Mouse (Mus musculus) forebrain, embryonic 16.5 days (tissue): ENCODE results near the gene Gna12. TPM values are rescaled to one million over a fixed set of nuclear protein-coding genes. Genes with fewer than 3 reads are reported as not detected.
A peak's percentile ranks its signal among the peaks of the same experiment; 100 is the strongest.

Experiments
- ATAC-seq: fragments of 200-750 bp; cut with Nextera tagmentation; 2 replicates; pipeline ENCODE4 v1.8.0; 2017; ENCODE audit warnings: mild to moderate bottlenecking, moderate library complexity
- H3K27ac ChIP-seq: fragments of 300-500 bp; sonication (generic); 2 replicates; pipeline ENCODE4 v1.5.1; 2014; ENCODE audit warnings: low read length, control low read depth
- H3K27me3 ChIP-seq: fragments of 300-500 bp; sonication (generic); replicated peaks from 2 replicates; pipeline ENCODE4 v1.6.1; 2014; ENCODE audit warnings: low read length; ENCODE audit not compliant: control insufficient read depth, insufficient read depth
- H3K36me3 ChIP-seq: fragments of 300-500 bp; sonication (generic); 2 replicates; pipeline ENCODE4 v1.6.1; 2014; ENCODE audit not compliant: control insufficient read depth, insufficient read depth
- H3K4me1 ChIP-seq: fragments of 300-500 bp; sonication (generic); replicated peaks from 2 replicates; pipeline ENCODE4 v1.6.1; 2014; ENCODE audit warnings: low read length; ENCODE audit not compliant: control insufficient read depth, insufficient read depth
- H3K4me2 ChIP-seq: fragments of 300-500 bp; sonication (generic); 2 replicates; pipeline ENCODE4 v1.6.1; 2014; ENCODE audit warnings: mild to moderate bottlenecking, low read length, control low read depth
- H3K4me3 ChIP-seq: fragments of 300-500 bp; sonication (generic); replicated peaks from 2 replicates; pipeline ENCODE4 v1.5.1; 2014; ENCODE audit warnings: mild to moderate bottlenecking, low read length, control low read depth
- H3K9ac ChIP-seq: fragments of 300-500 bp; sonication (generic); replicated peaks from 2 replicates; pipeline ENCODE4 v1.6.1; 2014; ENCODE audit warnings: low read depth, low read length, control low read depth
- H3K9me3 ChIP-seq: fragments of 300-500 bp; sonication (generic); 2 replicates; pipeline ENCODE4 v1.6.1; 2016; ENCODE audit warnings: low read length; ENCODE audit not compliant: control insufficient read depth
- WGBS: fragments of 180-500 bp; shearing (Covaris S2); extraction: QIAGEN DNeasy Blood & Tissue Kit; methylation state at CpG from one replicate; pipeline ENCODE4 v1.1.7; 2014; 5-methylcytosine and 5-hydroxymethylcytosine counted together
- polyA plus RNA-seq: library from polyadenylated mRNA; unstranded; fragments of >200 nt; fragmentation: Nextera tagmentation; extraction: Ambion mirVana; gene quantifications from 2 replicates; pipeline ENCODE4 v1.2.1, GENCODE M21; 2015

Gene Gna12
- polyA plus RNA-seq, 1 experiment from 2014 or later: 13.5 TPM

DNA sequence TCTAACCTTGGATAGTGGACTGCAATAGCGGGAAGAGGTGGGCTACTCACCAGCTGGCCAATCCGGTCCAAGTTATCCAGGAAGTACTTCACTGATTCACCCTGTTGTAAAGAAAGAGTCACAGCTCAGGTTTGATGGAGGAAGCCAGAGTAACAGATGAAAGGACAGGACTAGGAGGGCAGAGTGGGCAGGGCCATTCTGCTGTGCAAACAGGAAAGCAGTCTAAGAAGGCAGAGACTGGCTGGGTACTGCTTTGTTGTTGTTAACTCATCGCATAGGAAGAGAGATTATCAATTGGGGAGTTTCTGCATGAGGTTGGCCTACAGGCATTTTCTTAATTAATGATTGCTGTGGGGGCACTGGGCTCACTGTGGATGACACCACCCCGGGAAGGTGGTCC, 67.7 kb downstream of the Gna12 start:
- WGBS: 89% methylated on average over 4 of the region's 4 CpGs
- H3K36me3 ChIP-seq: peaks cover 16% of the 10 kb centered on the region; the same call in 1 of the 2 replicates
- no peak overlapping the region for H3K27ac ChIP-seq

DNA sequence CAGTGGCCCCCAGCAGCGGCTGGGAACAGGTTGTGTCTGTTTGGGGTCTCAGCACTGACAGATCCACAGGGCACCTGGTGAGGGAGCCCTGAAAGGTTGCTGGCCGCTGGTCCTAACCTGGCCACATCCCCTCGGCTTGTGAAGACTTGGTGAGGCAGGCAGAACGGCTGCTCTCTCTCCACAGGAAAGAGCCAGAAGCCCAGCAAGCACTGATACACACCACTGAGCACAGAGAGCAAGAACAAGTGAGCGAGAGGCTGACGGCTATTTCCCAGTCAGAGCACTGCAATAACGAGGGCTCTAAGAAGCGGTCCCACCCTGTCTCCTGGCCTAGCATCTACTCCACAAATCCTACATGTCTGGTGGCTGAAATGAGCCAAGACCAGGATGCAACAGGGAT, 71.4 kb downstream of the Gna12 start:
- no peak for ATAC-seq
- no peak overlapping the region for H3K9ac ChIP-seq
- no peak overlapping the region for H3K27ac ChIP-seq
- 81% methylated on average over 8 of the region's 8 CpGs for WGBS
- no peak overlapping the region for H3K4me2 ChIP-seq
- H3K4me3 ChIP-seq: no peak overlapping the region
- no peaks in the 10 kb centered on the region for H3K9me3 ChIP-seq
- H3K27me3 ChIP-seq: no peaks in the 10 kb centered on the region
- peaks cover 16% of the 10 kb centered on the region; the same call in 1 of the 2 replicates for H3K36me3 ChIP-seq
- H3K4me1 ChIP-seq: no peaks in the 10 kb centered on the region

More for the DNA sequence above, 67.7 kb downstream of the Gna12 start:
- peaks cover 1% of the 10 kb centered on the region for H3K4me1 ChIP-seq
- no peaks in the 10 kb centered on the region for H3K9me3 ChIP-seq
- H3K4me2 ChIP-seq: no peak overlapping the region
- H3K9ac ChIP-seq: no peak overlapping the region
- no peak overlapping the region for H3K4me3 ChIP-seq
- no peaks in the 10 kb centered on the region for H3K27me3 ChIP-seq
- no peak for ATAC-seq

- 44% methylated on average over 5 of the region's 5 CpGs for WGBS
- H3K4me3 ChIP-seq: no peak overlapping the region
- no peak overlapping the region for H3K4me2 ChIP-seq
- H3K4me1 ChIP-seq: peaks cover 9% of the 10 kb centered on the region; the same call in 1 of the 2 replicates
- H3K9me3 ChIP-seq: no peaks in the 10 kb centered on the region
- H3K27ac ChIP-seq: no peak overlapping the region
- no peaks in the 10 kb centered on the region for H3K27me3 ChIP-seq
- no peaks in the 10 kb centered on the region for H3K36me3 ChIP-seq
- no peak for ATAC-seq
- H3K9ac ChIP-seq: no peak overlapping the region
These were observed 77.0 kb downstream of the Gna12 start for GRCm38 (mm10) chr5:140753223-140753622.

GRCm38 (mm10) chr5:140752639-140753038, 77.6 kb downstream of the Gna12 start:
- Histone ChIP-seq H3K4me1 (peaks cover 9% of the 10 kb centered on the region; the same call in 1 of the 2 replicates), H3K9me3 (no peaks in the 10 kb centered on the region), H3K9ac (no peak overlapping the region), H3K27me3 (no peaks in the 10 kb centered on the region), H3K4me3 (no peak overlapping the region), H3K27ac (no peak overlapping the region), H3K4me2 (no peak overlapping the region), H3K36me3 (no peaks in the 10 kb centered on the region)
- WGBS: 97% methylated on average over 3 of the region's 3 CpGs
- no peak for ATAC-seq

DNA sequence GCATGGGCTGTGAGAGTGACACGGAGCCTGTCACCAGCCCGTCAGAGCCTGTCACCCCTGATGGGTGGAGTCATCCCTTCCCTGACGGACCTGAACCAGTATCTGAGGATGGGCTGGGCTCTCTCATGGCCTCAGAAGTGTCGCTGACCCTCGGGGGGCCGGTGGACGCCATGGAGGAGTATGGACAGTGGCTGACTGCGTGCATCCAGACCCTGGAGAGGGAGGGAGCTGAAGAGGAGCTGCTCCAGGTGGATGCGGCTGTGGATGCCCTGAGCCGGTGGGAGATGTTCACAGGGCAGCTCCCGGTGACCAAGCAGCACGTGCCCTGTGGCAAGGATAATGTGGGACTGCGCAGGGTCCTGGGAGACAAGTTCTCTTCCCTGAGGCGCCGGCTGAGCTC, 78.2 kb downstream of the Gna12 start:
- H3K36me3 ChIP-seq: no peaks in the 10 kb centered on the region
- H3K4me3 ChIP-seq: no peak overlapping the region
- 94% methylated on average over 15 of the region's 15 CpGs for WGBS
- no peak for ATAC-seq
- H3K9ac ChIP-seq: no peak overlapping the region
- H3K27ac ChIP-seq: no peak overlapping the region
- no peak overlapping the region for H3K4me2 ChIP-seq
- peaks cover 9% of the 10 kb centered on the region; the same call in 1 of the 2 replicates for H3K4me1 ChIP-seq
- no peaks in the 10 kb centered on the region for H3K9me3 ChIP-seq
- no peaks in the 10 kb centered on the region for H3K27me3 ChIP-seq

DNA sequence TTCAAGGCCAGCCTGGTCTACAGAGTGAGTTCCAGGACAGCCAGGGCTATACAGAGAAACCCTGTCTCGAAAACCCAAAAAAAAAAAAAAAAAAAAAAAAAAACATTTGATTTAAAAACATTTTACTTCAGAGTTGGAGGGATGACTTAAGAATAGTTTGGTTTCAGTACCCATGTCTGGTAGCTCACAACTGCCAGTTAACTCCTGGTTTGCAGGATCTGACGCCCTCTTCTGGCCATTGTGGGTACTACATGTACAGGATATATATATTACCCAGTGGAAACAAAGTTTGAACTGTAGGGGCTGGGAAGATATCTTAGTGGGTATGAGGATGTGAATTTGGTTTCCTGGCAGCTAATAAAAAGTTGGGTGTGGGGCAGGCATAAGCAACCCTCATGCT, 79.3 kb downstream of the Gna12 start:
- H3K4me3 ChIP-seq: no peak overlapping the region
- H3K4me1 ChIP-seq: peaks cover 9% of the 10 kb centered on the region; the same call in 1 of the 2 replicates
- H3K27ac ChIP-seq: no peak overlapping the region
- H3K9me3 ChIP-seq: no peaks in the 10 kb centered on the region
- H3K9ac ChIP-seq: no peak overlapping the region
- no peaks in the 10 kb centered on the region for H3K36me3 ChIP-seq
- no peak overlapping the region for H3K4me2 ChIP-seq
- ATAC-seq: no peak
- 0% methylated on average over 1 of the region's 2 CpGs for WGBS
- no peaks in the 10 kb centered on the region for H3K27me3 ChIP-seq

- Histone ChIP-seq H3K9me3 (no peaks in the 10 kb centered on the region), H3K4me1 (peaks cover 9% of the 10 kb centered on the region; the same call in 1 of the 2 replicates), H3K27me3 (no peaks in the 10 kb centered on the region), H3K36me3 (no peaks in the 10 kb centered on the region), H3K4me2 (peak overlapping the region; percentile 34), H3K27ac (no peak overlapping the region), H3K4me3 (peak overlapping the region; percentile 14; the same call in 1 of the 2 replicates), H3K9ac (peak overlapping the region; percentile 23; the same call in 1 of the 2 replicates)
- 16% methylated on average over 12 of the region's 12 CpGs for WGBS
- ATAC-seq: peak; percentile 76
These were observed 81.0 kb downstream of the Gna12 start for GRCm38 (mm10) chr5:140749062-140749875.

GRCm38 (mm10) chr5:140748425-140748824, 81.8 kb downstream of the Gna12 start:
- H3K9me3 ChIP-seq: no peaks in the 10 kb centered on the region
- H3K27ac ChIP-seq: no peak overlapping the region
- no peak overlapping the region for H3K4me2 ChIP-seq
- ATAC-seq: no peak
- H3K27me3 ChIP-seq: no peaks in the 10 kb centered on the region
- no peaks in the 10 kb centered on the region for H3K36me3 ChIP-seq
- H3K9ac ChIP-seq: no peak overlapping the region
- WGBS: 91% methylated on average over 10 of the region's 10 CpGs
- H3K4me3 ChIP-seq: no peak overlapping the region
- H3K4me1 ChIP-seq: peaks cover 12% of the 10 kb centered on the region; the same call in 1 of the 2 replicates

DNA sequence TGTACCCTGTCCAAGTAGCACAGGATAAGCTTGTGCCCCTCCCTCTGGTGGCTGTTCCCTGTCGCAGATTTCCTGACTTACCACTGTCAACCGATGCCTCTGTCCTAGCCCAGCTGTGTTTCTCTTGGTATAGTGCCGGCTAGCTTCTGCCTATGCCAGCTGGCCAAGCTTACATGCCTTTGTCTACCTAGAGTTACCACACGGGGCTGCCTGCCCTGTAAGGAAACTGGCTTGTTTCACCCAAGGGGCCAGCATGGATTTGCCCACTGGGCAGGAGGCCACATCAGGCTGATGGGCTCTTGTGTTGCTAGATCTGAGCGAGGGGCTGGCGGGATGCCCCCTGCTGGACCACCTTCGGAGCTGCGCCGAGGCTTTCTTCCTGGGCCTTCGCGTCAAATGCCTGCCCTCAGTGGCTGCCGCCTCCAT, 86.5 kb downstream of the Gna12 start:
- H3K36me3 ChIP-seq: no peaks in the 10 kb centered on the region
- H3K9ac ChIP-seq: no peak overlapping the region
- no peak overlapping the region for H3K4me3 ChIP-seq
- H3K4me1 ChIP-seq: 0 out of 2 replicates have a peak, but pooled peaks cover 4% of the 10 kb centered on the region
- no peaks in the 10 kb centered on the region for H3K9me3 ChIP-seq
- peak; percentile 59 for ATAC-seq
- 20% methylated on average over 12 of the region's 12 CpGs for WGBS
- H3K27me3 ChIP-seq: no peaks in the 10 kb centered on the region
- H3K27ac ChIP-seq: no peak overlapping the region
- no peak overlapping the region for H3K4me2 ChIP-seq
